Mouse (Mus musculus) limb, embryonic 10.5 days (tissue): ENCODE data around the gene Clec4a1. TPM values are rescaled to one million over a fixed set of nuclear protein-coding genes. Genes with fewer than 3 reads are reported as not detected.

Experiments
- DNase-seq: peaks from one replicate; pipeline ENCODE4 v3.0.0-alpha.2; 2017; ENCODE audit warnings: low spot score
- H3K27ac ChIP-seq: fragments of 300-500 bp; sonication (generic); 2 replicates; pipeline ENCODE4 v1.5.1; 2016; ENCODE audit warnings: mild to moderate bottlenecking
- H3K27me3 ChIP-seq: fragments of 300-500 bp; sonication (generic); 2 replicates; pipeline ENCODE4 v1.6.1; 2016; ENCODE audit warnings: low read depth, mild to moderate bottlenecking; ENCODE audit not compliant: poor library complexity, severe bottlenecking
- H3K36me3 ChIP-seq: fragments of 300-500 bp; sonication (generic); 2 replicates; pipeline ENCODE4 v1.6.1; 2016; ENCODE audit warnings: mild to moderate bottlenecking, moderate library complexity
- H3K4me1 ChIP-seq: fragments of 300-500 bp; sonication (generic); 2 replicates; pipeline ENCODE4 v1.6.1; 2016
- H3K4me3 ChIP-seq: fragments of 300-500 bp; sonication (generic); 2 replicates; pipeline ENCODE4 v1.5.1; 2016; ENCODE audit warnings: mild to moderate bottlenecking, moderate library complexity
- H3K9me3 ChIP-seq: fragments of 300-500 bp; sonication (generic); replicated peaks from 2 replicates; pipeline ENCODE4 v1.6.1; 2016; ENCODE audit warnings: mild to moderate bottlenecking
- WGBS: fragments of 180-500 bp; shearing (Covaris S2); methylation state at CpG from one replicate; pipeline ENCODE4 v1.1.7; 2016; 5-methylcytosine and 5-hydroxymethylcytosine counted together
- polyA plus RNA-seq: library from polyadenylated mRNA; unstranded; fragments of >200 nt; fragmentation: Nextera tagmentation; extraction: Ambion mirVana; gene quantifications from 2 replicates; pipeline ENCODE4 v1.2.1, GENCODE M21; 2016

Clec4a1 gene
- polyA plus RNA-seq: 0.40 and 0.56 TPM in 2 replicates

DNA sequence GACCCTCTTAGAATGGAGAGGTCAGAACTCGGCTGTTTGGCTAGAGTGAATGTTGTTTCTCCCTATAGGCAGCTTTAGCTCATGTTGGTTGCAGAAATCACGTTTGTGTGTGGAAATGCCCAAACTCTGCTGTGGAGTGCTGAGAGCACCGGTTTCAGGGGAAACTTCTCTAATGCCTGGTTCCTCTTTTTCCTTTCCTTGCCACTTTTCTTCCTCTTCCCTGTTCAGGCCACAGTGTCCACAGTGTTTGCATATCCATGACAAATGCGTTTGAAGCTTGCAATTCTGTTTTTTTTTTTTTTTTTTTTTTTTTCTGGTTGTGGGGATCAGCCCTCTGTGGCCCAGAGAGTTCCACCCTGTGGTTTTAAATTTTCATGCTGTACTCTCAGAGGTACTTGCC is at the start of gene Clec4a1:
Gene Clec4a1 (plus strand): TSS at position 398 of the 400 bp plus-strand sequence.
- 73% methylated on average over 4 of the region's 4 CpGs for WGBS
- H3K4me3 ChIP-seq: no peak within 1 kb of the TSS
- H3K9me3 ChIP-seq: no peaks in the 10 kb centered on the region
- no peak within 1 kb of the TSS for H3K27ac ChIP-seq
- H3K4me1 ChIP-seq: no peaks in the 10 kb centered on the region
- DNase-seq: no peak
- no peaks in the 10 kb centered on the region for H3K27me3 ChIP-seq
- H3K36me3 ChIP-seq: no peaks in the 10 kb centered on the region

DNA sequence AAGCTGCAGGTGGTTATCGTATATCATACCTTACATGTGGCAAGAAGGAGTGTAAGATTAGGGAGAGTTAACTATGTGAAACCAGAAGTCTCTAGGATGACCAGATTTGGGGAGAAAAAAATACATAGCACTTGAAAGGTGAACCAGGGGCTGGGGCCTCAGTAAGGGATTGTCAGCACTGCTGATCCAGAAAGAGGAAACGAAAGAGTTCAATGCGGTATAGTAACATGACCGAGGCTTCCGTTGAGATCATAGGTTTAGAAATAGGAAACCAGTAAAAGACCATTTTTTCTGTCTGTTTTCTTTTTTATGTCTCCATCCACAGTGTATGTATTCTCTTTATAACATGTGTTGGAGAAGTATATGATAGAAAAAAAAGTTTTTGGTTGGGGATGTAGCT is 48.8 kb upstream of the Clec4a1 start:
- Histone ChIP-seq H3K27ac (no peak overlapping the region), H3K9me3 (no peaks in the 10 kb centered on the region), H3K36me3 (peaks cover 19% of the 10 kb centered on the region), H3K4me1 (peaks cover 5% of the 10 kb centered on the region; the same call in 1 of the 2 replicates), H3K27me3 (no peaks in the 10 kb centered on the region), H3K4me3 (no peak overlapping the region)
- DNase-seq: no peak
- 97% methylated on average over 5 of the region's 5 CpGs for WGBS

DNA sequence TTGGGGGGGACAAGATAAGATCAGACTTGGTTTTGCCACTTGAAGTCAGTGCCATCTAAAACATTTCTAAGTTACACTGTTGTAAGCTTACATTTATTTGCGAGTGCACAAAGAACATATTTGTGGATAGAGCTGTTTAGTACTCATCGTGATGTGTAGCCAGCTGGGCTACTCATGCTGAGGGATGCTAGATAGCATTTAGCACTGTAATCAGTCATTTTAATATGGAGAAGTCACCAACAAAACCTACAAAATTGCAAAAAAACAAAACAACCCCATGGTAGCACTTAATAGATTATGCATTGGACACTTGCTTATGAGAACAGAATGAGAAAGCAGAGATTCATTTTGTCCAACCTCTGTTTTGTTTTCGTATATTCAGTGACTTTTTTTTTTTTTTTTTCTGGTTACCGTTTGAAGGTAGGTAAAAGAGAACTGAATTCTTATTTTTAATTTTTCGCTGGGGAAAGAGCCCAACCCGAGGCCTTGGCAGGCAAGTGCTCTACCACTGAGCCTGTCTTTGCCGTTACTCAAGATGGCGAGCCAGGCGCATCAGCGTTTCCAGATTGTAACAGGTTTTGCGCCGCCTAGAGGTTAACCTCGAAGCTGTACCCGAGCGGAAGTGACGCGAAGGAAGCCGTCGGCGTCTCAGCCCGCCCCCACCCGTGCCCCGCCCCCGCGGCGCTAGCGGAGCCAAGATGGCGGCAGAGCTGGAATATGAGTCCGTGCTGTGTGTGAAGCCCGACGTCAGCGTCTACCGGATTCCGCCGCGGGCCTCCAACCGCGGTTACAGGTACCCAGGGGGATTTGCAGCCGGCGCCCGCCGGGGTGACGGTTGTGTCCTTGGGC is 47.6 kb upstream of the Clec4a1 start, which contains the start of gene Necap1:
Gene Necap1 (plus strand): TSS at position 604 of the 849 bp plus-strand sequence.
- H3K27me3 ChIP-seq: no peaks in the 10 kb centered on the region
- H3K36me3 ChIP-seq: peaks cover 31% of the 10 kb centered on the region
- peak within 1 kb of the TSS; percentile 84 for H3K27ac ChIP-seq
- DNase-seq: peak; percentile 98
- no peaks in the 10 kb centered on the region for H3K9me3 ChIP-seq
- peaks cover 5% of the 10 kb centered on the region; the same call in 1 of the 2 replicates for H3K4me1 ChIP-seq
- H3K4me3 ChIP-seq: peak within 1 kb of the TSS; percentile 63
- WGBS: 7% methylated on average over 43 of the region's 43 CpGs

DNA sequence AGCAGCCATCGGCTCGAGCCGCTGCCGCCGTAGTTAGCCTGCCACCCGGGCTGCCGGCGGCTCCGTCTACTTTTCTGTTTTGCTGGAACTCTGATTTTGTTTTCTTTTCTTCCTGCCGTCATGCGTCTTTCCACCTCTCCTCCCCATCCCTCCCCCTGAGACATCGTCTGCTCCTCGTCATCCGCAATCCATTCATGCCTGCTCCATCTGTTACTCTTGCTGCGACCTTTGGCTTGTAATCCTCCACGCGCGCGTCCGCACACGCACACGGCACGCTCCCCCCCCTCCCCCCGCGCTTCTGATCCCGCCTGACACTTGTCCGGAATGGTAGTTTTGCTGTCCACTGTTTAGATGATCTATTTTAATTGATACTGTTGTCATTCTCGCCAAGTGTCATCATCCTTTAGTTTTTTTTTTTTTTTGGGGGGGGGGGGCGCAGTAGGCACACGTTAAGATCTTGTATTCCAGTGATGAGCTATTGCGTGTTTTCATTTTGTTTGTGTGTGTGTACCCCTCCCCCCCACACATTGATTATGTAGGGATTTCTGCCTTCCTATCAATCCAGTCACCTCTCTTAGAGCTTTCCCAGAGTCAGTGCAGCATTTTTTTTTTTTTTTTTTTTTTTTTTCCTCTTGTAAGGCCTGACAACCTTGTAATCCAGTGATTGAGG is 46.8 kb upstream of the Clec4a1 start:
- H3K4me3 ChIP-seq: peak overlapping the region; percentile 63
- under 1% methylated on average over 31 of the region's 31 CpGs for WGBS
- H3K27ac ChIP-seq: peak overlapping the region; percentile 84
- DNase-seq: no peak
- peaks cover 39% of the 10 kb centered on the region for H3K36me3 ChIP-seq
- no peaks in the 10 kb centered on the region for H3K27me3 ChIP-seq
- no peaks in the 10 kb centered on the region for H3K9me3 ChIP-seq
- peaks cover 5% of the 10 kb centered on the region; the same call in 1 of the 2 replicates for H3K4me1 ChIP-seq

DNA sequence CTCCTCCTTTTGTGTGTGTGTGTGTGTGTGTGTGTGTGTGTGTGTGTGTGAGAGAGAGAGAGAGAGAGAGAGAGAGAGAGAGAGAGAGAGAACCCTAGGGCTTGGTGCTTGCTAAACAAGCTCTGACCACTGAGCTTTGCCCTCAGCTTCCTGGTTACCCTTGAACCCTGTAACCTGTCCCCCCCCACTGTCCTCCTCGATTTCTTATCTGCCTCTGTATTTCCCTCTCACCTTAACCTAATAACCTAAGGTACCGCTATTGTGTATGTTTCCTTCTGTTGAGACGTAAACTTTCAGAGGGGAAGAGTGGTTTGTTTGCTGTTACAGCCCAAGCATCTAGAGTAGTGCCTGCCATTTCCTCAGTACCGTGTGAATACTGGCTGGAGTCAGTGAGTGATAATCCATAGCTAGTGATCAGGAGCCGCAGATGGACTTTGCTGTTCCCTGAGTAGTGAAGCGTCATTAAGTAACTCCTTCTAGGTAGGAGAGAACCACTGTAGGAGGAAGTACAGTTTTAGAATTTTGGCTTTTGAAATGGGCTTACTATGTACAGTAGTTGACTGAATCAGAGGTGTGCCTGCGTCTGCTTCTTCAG is 42.4 kb upstream of the Clec4a1 start:
- H3K36me3 ChIP-seq: peaks cover 83% of the 10 kb centered on the region
- H3K27me3 ChIP-seq: no peaks in the 10 kb centered on the region
- DNase-seq: no peak
- H3K9me3 ChIP-seq: no peaks in the 10 kb centered on the region
- H3K4me1 ChIP-seq: peaks cover 5% of the 10 kb centered on the region; the same call in 1 of the 2 replicates
- H3K4me3 ChIP-seq: no peak overlapping the region
- H3K27ac ChIP-seq: no peak overlapping the region
- 93% methylated on average over 7 of the region's 7 CpGs for WGBS

DNA sequence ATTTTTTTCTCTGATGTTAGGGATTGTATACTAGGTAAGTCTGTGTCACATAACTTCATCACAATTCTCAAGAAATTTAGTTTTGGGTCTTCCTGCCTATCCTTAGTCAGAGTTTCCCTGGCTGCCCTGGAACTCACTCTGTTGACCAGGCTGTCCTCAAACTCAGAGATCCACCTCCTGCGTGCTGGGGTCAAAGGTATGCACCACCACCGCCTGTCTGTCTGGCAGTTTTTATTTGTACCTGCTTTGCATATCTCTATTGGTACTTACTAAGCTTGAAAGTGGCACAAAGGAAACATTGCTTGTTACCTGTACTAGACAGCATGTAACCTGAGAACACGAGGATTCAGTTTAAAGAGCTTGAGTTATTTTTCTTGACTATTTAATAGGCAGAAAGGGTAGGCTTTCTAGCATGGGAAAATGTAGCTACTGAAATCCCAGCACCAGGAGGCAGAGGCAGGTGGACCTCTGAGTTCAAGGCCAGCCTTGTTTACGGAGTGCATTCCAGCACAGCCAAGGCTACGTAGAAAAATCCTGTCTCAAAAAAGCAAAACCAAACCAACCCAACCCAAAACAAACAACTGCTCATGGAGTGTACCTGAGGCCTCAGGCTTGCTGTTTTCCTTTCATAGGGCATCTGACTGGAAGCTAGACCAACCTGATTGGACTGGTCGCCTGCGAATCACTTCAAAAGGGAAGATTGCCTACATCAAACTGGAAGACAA is 41.7 kb upstream of the Clec4a1 start:
- peaks cover 90% of the 10 kb centered on the region for H3K36me3 ChIP-seq
- WGBS: 92% methylated on average over 7 of the region's 7 CpGs

DNA sequence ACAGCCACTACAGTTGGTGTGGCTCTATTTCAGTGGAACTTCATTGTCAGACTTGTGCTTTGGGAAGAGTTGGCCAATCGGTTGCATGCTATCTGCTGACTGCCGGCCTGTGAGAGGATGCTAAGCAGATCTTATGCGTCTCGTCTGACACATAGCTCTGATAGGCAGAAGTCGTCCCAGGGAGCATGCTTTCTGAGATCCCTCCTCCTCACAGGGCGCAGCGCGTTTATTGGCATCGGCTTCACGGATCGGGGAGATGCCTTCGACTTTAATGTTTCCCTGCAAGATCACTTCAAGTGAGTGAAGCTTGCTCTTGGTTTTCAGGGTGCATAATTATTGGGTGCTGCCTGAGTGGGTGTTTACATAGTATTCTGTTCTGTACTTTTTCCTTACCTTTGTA is 40.4 kb upstream of the Clec4a1 start:
- H3K4me3 ChIP-seq: no peak overlapping the region
- H3K36me3 ChIP-seq: peaks cover 99% of the 10 kb centered on the region
- H3K27me3 ChIP-seq: no peaks in the 10 kb centered on the region
- H3K4me1 ChIP-seq: no peaks in the 10 kb centered on the region
- no peak overlapping the region for H3K27ac ChIP-seq
- 94% methylated on average over 12 of the region's 12 CpGs for WGBS
- no peak for DNase-seq
- H3K9me3 ChIP-seq: no peaks in the 10 kb centered on the region

More for the DNA sequence above, 41.7 kb upstream of the Clec4a1 start:
- H3K27ac ChIP-seq: no peak overlapping the region
- H3K27me3 ChIP-seq: no peaks in the 10 kb centered on the region
- H3K4me3 ChIP-seq: no peak overlapping the region
- peaks cover 5% of the 10 kb centered on the region; the same call in 1 of the 2 replicates for H3K4me1 ChIP-seq
- no peak for DNase-seq
- H3K9me3 ChIP-seq: no peaks in the 10 kb centered on the region

DNA sequence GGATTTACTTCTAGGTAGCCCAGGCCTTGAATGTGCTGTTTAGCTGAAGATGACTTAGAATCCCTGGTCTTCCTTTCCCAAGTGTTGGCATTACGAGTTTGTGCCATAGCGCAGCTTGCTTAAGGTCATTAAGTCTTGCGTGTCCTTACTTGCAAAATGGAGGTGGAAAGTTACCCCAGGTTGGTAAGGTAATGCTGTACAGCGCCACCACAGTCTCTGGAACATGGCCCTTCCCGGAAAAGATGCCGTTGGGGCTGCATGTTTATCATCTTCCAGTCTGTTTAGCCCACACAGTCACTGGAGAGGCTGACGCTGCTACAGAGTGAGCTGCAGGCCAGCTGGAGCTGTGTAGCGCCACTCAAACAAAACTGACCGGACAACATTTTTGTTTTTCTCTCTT is 38.0 kb upstream of the Clec4a1 start:
- DNase-seq: no peak
- WGBS: 94% methylated on average over 9 of the region's 9 CpGs
- no peaks in the 10 kb centered on the region for H3K4me1 ChIP-seq
- H3K36me3 ChIP-seq: peaks cover 99% of the 10 kb centered on the region
- H3K27me3 ChIP-seq: no peaks in the 10 kb centered on the region
- H3K9me3 ChIP-seq: no peaks in the 10 kb centered on the region
- no peak overlapping the region for H3K4me3 ChIP-seq
- no peak overlapping the region for H3K27ac ChIP-seq

DNA sequence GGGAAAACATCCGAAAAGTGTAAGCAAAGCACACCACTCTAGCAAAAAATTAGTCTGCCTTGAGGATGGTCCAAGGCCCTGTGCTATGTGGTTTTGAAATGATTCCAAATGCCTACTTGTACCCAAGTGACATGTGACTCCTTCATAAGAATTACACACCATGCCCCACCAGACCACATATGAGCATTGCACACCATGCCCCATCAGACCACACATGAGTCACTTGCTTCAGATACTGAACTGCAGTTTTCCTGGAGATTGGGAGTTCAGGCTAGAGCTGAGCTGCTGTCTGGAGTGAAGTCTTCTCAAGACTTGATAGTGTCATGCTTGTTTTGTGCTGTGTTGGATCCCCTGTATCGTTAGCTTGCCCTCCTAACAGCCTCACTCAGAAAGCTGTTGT is 32.0 kb upstream of the Clec4a1 start:
- no peak overlapping the region for H3K27ac ChIP-seq
- DNase-seq: peak; percentile 26

DNA sequence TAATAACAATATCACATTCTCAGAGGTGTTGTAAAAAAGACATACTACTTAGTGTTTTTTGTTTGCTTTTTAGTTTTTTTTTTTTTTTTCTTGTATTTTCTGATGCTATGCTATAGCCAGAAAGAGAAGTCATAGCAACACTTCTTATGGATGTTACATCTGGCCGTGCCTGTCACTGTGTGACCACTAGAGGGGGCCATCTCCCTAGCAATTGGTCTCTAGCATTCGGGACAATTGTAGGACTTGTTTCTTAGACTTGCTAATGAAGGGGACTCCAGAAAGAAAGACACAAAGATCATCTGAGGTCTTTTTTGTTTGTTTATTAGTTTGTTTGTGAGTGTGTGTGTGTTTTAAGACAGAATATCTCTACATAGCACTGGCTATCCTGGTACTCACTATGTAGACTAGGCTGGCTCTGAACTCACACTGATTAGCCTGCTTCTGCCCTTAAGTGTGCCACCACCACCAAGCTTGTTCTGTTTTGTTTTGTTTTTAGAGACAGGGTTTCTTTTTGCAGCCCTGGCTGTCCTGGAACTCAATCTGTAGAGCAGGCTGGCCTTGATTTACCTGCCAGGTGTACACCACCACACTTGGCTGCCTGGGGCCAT is 29.1 kb upstream of the Clec4a1 start:
- Histone ChIP-seq H3K4me1 (no peaks in the 10 kb centered on the region), H3K27me3 (no peaks in the 10 kb centered on the region), H3K4me3 (no peak overlapping the region), H3K27ac (no peak overlapping the region), H3K9me3 (no peaks in the 10 kb centered on the region), H3K36me3 (peaks cover 45% of the 10 kb centered on the region)
- DNase-seq: peak; percentile 61
- 23% methylated on average over 2 of the region's 2 CpGs for WGBS

More for the DNA sequence above, 32.0 kb upstream of the Clec4a1 start:
- H3K4me1 ChIP-seq: no peaks in the 10 kb centered on the region
- no peaks in the 10 kb centered on the region for H3K27me3 ChIP-seq
- no peak overlapping the region for H3K4me3 ChIP-seq
- WGBS: 92% methylated on average over 2 of the region's 2 CpGs
- H3K9me3 ChIP-seq: no peaks in the 10 kb centered on the region
- H3K36me3 ChIP-seq: peaks cover 70% of the 10 kb centered on the region

DNA sequence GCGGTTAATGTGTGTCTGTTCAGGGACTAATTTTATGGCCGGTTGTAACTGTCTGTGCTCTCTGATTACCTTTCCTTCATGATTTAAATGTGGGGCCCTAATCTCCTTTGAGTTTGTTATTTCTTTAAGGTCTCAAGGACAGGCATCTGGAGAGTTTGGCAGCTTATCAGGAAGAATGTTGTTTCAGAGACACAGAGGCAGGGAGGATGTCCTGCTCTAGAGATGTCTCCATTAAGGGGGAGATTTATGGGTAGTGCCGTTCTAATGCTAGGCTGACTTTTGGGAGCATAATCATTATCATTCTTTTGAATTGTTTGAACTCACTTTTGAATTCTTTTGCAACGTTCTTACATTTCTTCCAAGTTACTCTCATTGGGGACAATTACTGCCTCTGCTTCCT is 1.7 kb upstream of the Clec4a1 start:
- Histone ChIP-seq H3K4me1 (no peaks in the 10 kb centered on the region), H3K27ac (no peak overlapping the region), H3K4me3 (no peak overlapping the region), H3K36me3 (no peaks in the 10 kb centered on the region), H3K9me3 (no peaks in the 10 kb centered on the region), H3K27me3 (no peaks in the 10 kb centered on the region)
- DNase-seq: no peak
- 40% methylated on average over 4 of the region's 4 CpGs for WGBS

DNA sequence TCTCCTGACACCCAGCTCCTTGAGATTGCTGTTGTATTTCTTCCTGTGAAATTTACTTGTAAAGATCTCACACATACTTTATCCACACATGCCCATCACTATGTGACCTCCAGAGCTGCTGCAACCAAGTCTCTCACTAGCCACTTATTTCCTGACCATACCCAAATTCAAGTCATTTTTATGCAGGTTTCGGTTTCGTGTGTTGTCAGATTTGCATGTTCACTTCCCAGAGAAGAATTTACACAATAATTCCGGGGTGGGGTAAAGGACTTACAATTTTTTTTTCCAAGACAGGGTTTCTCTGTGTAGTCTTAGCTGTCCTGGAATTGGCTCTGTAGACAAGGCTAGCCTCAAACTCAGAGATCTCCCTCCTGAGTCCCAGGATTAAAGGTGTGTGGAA is 13.2 kb downstream of the Clec4a1 start:
- Histone ChIP-seq H3K4me1 (no peaks in the 10 kb centered on the region), H3K27ac (no peak overlapping the region), H3K36me3 (no peaks in the 10 kb centered on the region), H3K4me3 (no peak overlapping the region), H3K27me3 (no peaks in the 10 kb centered on the region), H3K9me3 (no peaks in the 10 kb centered on the region)
- DNase-seq: no peak
- 95% methylated on average over 3 of the region's 3 CpGs for WGBS
